Mouse (Mus musculus): ENCODE results near the gene Dvl1.

Gene Dvl1

DNA sequence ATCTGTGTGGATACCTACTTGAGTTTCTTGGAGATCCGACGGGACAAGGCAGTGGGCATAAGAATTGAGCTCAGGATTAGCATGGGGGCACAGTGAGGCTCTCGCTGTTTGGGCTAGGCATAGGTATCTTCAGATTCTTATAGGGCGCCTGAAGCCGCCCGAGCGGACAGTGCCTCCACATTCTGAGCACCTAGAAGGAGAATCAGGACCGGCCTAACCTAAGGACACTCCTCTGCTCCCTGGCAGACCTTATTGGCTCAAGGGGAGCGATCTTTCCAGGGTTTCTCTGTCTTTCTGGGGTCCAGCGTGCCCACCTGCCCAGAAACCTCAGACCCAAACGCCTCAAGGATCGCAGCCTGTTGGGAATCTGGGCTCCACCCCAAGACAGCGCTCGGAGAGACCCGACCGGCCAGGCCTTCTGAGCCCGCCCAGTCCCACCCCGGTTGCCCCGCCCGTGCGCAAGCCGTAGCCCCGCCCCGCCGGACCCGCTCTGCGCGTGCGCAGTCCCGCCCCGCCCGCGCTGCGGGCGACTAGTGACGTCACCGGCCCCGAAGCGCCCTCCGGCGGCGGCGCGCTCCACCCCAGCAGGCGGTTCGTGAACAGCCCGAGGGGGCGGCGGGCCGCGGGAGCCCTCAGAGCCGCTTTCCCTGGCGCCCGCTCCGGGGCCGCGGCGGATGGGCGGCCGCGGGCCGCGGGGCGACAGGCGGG lies at the start of gene Dvl1:
TSS of gene Dvl1 (plus strand) at position 532 of the 708 bp plus-strand sequence.
- DNase-seq (ENCODE audit: low read depth): peak; percentile 93

DNA sequence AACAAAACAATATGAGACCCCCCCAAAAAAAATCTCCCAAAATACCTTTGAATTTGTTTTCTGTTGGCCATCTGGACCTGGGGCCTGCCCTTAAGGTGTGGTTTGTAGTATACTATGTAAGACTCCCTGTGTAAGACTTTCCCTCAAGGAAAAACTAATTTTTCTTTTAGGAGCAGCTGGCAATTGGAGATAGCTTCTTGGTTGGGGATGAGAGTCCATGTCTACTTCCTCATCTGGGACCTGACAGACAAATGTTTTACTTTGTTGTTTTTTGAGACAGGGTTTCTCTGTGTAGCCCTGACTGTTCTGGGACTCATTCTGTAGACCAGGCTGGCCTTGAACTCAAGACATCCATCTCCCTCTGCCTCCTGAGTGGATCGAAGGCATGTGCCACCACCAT lies 45.1 kb upstream of the Dvl1 start:
- no peak for DNase-seq (ENCODE audit: low read depth)

DNA sequence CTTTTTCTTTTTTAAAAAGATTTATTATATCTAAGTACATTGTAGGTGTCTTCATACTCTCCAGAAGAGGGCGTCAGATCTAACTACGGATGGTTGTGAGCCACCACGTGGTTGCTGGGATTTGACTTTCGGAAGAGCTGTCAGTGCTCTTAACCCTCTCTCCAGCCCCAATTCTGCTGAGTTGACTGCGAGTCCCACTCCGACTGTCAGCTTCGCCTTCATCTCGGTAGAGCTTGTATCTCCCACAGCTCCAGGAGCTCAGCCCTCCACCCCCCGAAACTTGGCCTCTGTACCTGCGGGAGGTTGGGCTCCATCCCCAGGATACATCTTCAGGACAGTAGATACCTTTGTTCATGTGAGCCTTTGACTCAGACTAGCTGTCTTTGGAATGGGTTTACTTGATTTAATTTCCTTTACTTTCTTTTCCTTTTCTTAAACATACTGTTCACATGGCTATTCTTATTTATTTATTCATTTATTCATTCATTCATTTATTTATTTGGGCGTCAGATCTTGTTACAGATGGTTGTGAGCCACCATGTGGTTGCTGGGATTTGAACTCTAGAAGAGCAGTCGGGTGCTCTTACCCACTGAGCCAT lies 44.4 kb upstream of the Dvl1 start, which contains the start of gene Mrpl20:
TSS of gene Mrpl20 (plus strand) at position 138 of the 599 bp plus-strand sequence.
- DNase-seq (ENCODE audit: low read depth): peak; percentile 70

DNA sequence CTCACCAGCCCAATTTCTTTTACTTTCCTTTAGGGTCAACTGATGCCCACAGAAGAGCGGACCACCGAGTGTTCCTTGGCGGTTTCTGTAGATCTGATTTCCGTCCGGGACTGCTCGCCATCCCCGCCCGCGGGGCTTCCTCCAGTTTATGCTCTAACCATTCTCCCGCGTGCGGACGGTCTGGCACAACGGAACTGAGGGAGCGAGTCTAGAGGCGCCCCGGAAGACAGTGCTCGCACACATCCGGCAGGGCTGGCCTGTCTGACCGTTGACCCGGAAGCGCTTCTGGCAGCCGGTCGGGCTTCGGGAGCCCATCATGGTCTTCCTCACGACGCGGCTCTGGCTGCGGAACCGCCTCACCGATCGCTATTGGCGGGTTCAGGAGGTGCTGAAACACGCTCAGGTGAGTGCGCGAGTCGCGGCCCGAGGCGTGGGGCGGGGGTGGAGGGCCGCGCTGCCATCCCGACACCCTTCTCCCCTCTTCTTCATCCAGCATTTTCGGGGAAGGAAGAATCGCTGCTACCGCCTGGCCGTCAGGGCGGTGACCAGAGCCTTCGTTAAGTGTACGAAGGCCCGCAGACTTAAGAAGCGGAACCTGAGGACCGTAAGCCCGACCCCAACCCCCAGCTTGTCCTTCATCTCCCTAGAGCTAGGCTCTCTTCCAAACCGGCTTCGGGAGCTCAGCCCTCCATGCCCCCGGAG lies 43.7 kb upstream of the Dvl1 start:
- DNase-seq (ENCODE audit: low read depth): peak; percentile 98

DNA sequence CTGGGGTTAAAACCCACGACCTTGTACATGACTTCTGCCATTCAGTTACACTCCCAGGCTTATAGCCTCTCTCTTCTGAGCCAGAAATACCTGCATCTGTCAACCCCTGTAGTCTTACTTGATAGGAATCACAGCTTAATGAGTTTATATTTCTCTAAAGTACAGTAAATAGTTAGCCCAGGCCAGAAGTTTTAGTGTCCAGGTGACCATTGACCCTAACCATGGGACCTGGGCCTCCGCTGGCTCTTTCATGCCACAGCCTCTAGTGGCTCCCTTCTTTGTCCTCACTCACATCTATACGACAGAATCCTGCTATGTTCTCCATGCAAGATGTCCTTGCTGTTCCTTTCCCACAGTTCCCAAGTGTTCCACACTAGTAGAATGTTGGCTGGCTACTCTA lies 39.4 kb upstream of the Dvl1 start:
- no peak for DNase-seq (ENCODE audit: low read depth)

DNA sequence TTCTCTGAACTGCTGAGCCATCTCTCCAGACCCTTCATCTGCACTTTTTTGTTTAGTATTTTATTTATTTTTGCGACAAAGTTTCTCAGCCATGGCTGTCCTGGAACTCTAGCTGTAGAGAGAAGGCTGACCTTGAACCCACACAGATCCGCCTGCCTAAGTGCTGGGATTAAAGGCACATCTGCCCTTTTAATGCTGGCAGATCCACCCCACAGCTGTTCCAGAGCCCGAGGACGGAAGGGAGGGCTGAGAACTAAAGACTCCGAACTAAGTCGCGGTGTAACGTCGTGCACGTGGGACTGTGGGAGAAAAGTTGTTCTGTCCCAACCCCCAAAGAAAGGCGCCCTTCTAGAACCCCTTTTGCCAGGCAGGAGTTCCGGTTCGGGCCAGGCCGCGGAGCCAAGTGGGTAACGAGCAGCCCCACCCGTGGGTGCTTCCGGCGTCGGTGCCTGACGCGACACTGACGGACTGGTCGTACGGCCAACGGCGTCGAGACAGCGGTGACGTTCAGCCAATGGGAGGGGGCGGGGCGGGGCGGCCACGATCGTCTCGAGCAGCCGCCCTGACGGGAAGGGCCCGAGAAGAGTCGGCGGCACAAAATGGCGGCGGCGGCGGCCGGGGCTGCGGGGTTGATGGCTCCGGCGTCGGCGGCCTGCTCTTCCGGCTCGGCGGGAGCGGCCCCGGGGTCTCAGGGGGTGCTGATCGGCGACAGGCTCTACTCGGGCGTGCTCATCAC lies 35.1 kb upstream of the Dvl1 start, which contains the start of gene Ccnl2:
TSS of gene Ccnl2 (plus strand) at position 561 of the 736 bp plus-strand sequence.
- peak; percentile 98 for DNase-seq (ENCODE audit: low read depth)

DNA sequence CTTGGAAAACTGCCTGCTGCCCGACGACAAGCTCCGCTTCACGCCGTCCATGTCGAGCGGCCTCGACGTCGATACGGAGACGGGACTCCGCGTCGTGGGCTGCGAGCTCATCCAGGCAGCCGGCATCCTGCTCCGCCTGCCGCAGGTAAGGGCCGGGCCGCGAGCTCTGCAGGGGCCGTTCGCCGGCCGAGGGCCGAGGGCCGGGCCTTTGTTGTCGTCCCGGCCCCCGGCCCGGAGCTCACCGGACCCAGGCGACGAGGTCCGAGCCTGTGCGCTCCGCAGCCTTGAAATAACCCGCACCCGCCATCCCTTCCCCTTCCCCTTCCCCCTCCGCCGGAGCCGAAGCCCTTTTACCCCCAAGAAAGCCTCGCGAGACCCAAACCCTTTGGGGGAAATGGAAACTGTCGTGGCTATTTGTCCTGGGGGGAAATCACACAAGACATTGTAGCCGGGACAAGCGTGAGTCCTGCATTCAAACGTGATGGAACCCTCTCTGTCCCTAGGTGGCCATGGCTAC lies 34.5 kb upstream of the Dvl1 start:
- DNase-seq (ENCODE audit: low read depth): peak; percentile 70

DNA sequence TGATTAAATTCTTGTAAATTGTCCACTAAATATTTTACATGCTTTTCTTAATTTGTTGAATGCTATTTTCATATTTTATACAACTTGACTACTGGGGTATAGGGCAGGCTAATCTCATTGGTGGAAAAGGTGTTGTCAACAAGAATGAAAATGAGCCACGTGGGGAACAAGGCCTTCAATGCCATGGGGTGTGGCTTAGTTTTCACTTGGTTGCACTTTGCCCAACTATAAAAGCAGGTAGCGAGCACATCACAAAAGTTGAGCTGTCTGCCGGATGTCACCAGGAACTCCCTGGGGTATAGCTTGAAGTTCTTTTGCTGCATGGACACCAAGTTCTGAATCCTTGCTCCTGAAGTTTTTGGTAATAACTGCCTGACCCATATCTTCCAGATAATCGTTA lies 29.7 kb upstream of the Dvl1 start:
- no peak for DNase-seq (ENCODE audit: low read depth)

DNA sequence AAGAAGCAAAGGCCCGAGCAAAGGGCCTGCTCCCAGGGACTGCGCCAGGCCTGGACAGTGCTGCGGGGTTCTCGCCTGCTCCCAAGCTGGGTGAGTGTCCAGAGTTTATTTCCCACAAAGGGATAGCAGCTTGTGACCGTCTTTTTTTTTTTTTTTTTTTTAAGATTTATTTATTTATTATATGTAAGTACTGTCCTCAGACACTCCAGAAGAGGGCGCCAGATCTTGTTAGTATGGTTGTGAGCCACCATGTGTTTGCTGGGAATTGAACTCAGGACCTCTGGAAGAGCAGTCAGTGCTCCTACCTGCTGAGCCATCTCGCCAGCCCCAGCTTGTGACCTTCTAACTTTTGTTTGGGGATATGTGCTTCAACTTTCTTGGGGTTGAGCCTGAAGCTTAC lies 26.2 kb upstream of the Dvl1 start:
- peak; percentile 67 for DNase-seq (ENCODE audit: low read depth)

DNA sequence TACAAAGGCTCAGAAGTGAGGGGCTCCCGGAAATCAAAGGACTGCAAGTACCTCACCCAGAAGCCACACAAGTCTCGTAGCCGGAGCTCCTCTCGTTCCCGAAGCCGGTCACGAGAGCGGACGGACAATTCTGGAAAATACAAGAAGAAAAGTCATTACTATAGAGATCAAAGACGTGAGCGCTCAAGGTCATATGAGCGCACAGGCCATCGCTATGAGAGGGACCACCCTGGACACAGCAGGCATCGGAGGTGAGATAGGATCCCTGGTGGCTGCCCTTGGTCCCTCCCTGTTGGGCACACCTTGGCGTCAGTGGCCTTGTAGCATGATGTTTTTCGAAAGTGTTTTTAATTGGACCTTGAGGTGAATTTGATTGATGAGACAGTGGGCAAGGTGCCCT lies 23.8 kb upstream of the Dvl1 start:
- DNase-seq (ENCODE audit: low read depth): no peak

DNA sequence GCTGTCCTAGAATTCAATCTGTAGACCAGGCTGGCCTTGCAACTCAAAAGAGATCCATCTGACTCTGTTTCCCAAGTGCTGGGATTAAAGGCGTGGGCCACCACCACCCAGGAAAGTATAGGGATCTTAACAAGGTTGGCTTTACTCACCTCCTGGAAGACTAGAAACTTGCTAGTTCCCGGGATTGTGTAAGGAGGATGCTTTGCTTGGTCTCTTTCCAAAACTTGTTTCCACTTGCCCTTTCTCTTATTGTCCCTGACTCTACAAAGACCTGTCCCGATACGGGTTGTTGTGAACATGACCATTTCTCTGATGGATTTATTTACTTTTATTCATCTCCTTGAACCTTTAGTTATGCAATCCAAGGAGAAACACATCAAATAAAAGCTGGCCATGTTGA lies 17.3 kb upstream of the Dvl1 start:
- no peak for DNase-seq (ENCODE audit: low read depth)

DNA sequence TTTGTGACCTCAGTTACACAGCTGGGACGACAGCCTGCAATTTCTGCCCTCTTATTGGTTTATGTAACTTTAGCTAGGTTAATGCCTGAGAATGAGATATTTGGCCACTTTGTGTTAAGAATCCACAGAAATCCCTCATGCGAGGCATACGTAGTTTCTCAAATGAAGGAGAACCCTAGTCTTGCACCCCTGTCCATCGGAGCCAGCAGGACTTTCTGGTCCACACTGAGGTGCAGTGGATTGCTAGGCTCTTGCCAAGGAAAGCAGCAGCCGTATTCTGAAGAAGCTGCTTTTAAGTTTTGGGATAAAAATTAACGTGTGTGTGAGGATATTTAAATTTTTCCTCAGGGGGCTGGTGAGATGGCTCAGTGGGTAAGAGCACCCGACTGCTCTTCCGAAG lies 16.6 kb upstream of the Dvl1 start:
- peak; percentile 40 for DNase-seq (ENCODE audit: low read depth)

DNA sequence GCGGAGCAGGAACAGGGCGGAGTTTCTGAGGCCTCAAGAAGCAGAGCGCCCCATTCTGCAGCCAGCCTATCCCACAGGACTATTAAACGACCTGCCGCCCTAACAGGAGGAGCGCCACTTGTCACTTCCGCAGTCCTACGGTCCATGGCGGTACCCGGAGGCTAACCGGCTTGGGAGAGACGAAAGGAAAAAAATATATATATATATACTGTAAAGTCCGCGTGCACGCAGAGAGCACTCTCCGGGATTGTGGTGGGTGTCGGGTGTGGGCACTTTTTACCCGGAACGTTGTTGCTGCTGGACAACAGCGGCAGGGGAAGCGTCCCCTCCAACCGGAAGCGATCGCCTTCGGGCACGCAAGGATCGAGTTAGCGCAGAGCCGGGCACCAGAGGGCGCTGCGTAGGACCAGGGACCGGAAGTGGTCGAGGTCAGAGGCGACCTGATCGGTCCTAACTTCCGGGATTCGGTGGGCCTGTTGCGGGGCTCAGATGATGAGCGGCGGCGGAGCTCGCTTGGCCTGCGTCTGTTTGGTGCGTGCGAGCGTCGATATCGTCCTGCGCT lies 15.9 kb upstream of the Dvl1 start, which contains the start of gene Aurkaip1:
TSS of gene Aurkaip1 (plus strand) at position 68 of the 562 bp plus-strand sequence.
- peak; percentile 96 for DNase-seq (ENCODE audit: low read depth)

DNA sequence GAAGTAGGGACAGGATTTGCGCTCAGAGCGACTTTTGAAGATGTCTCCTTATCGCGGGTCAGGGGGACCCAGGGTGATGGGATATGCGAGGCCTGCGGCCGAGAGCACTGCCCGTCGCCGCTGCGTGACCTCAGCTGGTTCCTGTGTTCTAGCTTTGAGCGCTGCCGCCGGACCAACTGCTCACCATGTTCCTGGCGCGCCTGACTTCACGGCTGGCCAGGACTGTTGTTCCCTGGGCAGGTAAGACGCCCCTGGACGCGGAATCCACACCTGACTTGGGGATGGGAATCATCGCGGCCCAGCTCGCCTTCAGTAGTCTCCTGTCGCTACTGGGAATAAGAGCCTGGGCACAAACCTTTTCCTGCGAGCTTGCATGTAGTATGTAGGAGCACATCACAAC lies 15.4 kb upstream of the Dvl1 start:
- no peak for DNase-seq (ENCODE audit: low read depth)

DNA sequence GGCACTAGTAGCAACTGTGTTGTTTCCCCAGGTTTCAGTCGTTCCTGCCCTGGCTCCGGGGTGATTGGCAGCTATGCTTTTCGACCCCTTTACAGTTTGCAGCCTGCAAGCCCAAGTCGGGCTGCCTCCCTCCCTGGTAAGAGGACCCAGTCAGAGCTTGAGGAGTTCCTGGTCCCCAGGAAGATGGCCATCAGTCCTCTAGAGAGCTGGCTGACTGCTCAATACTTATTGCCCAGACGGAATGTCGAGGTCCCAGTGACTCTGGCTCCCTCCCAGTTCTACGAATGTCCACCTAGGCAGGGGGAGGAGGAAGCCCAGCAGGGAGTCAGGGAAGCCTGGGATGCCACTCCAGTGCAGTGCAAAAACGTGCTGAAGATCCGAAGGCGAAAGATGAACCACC lies 14.9 kb upstream of the Dvl1 start:
- no peak for DNase-seq (ENCODE audit: low read depth)

DNA sequence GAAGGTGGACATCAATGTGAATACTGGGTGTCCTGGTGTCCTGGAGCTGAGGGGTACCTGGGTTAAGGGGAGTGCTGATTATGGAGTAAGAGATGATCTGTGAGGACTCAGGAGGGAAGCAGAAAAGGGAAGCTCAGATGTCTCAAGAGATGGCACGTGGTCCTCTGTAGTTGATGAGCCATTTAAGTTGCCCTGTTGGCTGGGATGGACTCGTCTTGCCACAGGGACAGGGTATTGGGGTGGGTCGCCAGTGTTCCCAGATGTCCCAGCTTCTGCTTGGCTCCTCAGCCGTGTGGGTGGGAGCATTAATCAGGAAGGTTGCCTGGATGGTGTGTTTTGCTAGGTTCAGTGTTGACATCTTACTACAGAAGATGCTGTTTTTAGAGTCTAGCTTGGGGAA lies 14.0 kb upstream of the Dvl1 start:
- no peak for DNase-seq (ENCODE audit: low read depth)

DNA sequence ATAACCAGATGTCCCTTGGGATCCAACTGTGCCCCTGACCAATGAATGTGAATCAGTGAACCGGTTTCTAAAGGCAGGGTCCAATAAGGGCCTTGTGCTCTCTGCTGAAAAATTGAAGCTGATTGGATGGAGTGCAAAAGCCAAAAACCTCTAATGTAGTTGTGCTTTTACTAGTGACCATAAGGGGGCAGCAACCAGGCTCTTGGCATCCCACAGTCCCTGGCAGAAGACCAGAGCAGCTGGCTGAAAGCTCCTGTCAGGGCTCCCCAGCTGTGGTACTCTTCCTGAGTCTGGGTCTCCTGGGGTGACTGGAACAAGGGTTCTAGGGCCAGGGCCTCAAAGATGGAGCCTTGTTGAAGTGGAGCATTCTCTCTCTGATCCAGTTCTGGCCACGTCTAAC lies 13.4 kb upstream of the Dvl1 start:
- peak; percentile 85 for DNase-seq (ENCODE audit: low read depth)

DNA sequence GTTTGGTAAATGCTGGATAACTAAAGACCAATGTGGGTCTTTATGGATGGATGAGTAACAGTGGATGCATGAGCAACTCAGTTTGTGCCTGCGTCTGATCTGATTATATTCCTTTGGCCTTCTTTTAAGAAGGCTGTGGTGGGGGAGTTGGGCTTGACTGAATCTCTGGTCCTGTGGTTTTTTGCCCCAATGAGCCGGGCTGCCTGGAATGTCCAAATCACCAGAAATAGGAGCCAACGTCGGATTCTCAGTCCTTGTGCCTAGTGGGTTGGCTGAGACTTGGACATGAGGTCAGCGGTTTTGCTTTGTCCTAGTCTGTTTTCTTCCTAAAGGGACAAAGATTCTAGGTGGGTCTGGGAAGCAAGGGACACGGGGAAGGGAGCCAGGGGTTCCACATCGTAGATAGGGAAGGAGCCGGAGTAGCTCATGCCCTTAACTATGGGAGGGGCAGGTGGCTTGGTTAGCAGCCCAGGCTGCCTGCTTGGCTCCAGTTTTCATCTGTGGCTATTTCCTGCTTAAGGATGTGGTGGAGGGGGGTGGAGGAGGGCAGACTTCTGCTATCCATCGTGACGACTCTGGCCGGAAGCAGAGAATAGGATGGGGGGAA lies 9.7 kb upstream of the Dvl1 start:
- no peak for DNase-seq (ENCODE audit: low read depth)

DNA sequence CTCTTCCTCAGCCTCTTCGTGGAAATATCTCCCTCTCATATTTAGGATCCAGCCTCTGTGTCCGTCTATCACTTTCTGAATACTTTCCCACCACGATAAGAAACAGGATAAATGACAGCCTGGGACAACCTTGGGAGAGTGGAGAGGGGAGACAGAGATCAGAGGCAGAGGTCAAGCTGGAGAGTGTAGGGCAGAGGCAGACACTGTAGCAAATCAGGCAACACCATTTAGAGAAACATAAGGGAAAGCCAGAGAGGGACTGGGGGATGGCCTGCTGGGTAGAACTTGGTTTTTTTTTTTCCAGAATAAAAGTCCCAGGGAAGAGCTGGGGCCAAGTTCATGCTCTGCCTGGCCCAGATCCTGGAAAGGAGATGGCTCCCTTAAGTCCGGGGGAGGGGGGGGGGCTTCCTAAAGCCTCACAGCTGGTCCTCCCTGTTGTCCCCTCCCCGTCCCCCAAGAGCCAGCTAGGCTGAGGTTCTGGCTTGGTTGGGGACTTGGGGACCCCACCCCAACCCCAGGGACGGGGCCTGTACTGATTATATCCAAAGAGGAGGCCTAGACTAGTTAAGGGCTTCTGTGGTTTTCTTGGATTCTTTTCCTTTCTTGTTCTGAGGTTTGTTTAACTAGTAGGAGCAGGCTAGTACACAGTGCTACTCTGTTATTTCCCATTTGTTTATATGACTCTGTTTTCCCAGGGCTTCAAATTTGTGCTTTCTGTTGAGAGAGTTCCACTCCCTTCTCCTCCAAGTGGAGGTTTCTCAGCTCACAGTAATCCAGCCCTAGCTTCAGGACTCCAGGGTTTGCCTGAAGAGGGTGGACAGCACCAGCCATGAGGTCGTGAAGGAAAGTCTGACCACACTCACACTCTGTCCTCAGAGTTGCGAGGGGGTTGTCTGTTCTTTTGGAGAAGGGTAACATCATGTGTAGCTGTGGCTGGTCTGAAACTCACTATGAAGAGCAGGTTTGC lies 8.7 kb upstream of the Dvl1 start:
- DNase-seq (ENCODE audit: low read depth): no peak

DNA sequence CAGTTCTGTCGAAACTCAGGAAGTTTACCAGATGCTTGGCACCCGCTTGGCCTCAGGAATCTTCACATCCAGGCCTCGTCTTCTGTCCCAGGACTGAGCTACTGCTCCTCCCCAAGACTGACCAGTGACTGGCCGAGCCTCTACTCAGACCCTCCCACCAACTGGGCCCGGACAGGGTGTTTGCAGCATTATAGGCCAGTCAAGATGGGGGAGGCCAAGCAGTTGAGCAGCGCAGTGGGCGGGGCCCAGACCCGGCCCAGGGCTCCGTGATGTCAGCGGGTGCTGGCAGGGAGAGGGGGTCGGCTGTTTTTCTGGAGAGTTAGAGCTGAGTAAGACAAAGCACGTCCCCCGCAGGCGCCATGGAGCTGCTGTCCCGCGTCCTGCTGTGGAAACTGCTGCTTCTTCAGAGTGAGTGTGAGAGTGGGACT lies 7.7 kb upstream of the Dvl1 start, which contains the start of gene Mxra8:
TSS of gene Mxra8 (plus strand) at position 198 of the 428 bp plus-strand sequence.
- no peak for DNase-seq (ENCODE audit: low read depth)

Data from induced T-regulatory cell, adult 2 months (primary cell).